Mouse (Mus musculus): Measurements from ENCODE around the gene Cldn18. TPM values are rescaled to one million over a fixed set of nuclear protein-coding genes. Genes with fewer than 3 reads are reported as not detected.

Gene Cldn18
- total RNA-seq (2021), result not detected

GRCm38 (mm10) chr9:99717134-99717533 is at the start of gene Cldn18:
Gene Cldn18 (minus strand): TSS chr9:99717267.
- intact Hi-C loops (cut with DNase I), result no loop called here
- DNase-seq, result no peak

- intact Hi-C loops (cut with DNase I), result no loop called here
- DNase-seq, result no peak
These were observed 46.5 kb upstream of the Cldn18 start for GRCm38 (mm10) chr9:99763530-99763929.

GRCm38 (mm10) chr9:99750272-99750671 is 33.2 kb upstream of the Cldn18 start:
- intact Hi-C loops (cut with DNase I), result no loop called here
- DNase-seq, result no peak

GRCm38 (mm10) chr9:99748279-99748678 is 31.2 kb upstream of the Cldn18 start:
- no peak for DNase-seq
- intact Hi-C loops (cut with DNase I), result no loop called here

DNA sequence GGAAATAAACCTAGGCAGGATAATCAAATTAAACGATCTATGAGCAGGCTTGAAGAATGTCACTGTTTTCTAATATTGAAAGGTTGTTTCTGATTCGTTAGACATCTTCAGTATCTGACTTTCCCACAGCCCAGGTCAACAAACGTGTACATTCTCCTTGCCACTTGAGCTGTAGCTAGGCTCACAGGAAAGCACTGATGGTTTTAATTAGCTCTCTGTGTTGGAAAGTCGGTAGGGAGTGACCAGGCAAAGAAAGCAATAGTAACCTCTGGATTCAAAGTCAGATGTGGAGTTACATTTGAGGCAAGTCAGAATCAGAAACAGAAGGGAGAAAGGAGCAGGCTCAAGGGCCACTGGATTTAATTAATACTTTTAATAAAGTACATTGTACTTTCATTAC is 30.7 kb upstream of the Cldn18 start:
- DNase-seq, result no peak
- intact Hi-C loops (cut with DNase I), result no loop called here

GRCm38 (mm10) chr9:99744548-99744947 is 27.5 kb upstream of the Cldn18 start:
- intact Hi-C loops (cut with DNase I), result no loop called here
- DNase-seq, result no peak

GRCm38 (mm10) chr9:99729943-99730646 is 13.0 kb upstream of the Cldn18 start:
- peak; percentile 80 for DNase-seq
- intact Hi-C loops (cut with DNase I), result loop anchor here (10.0 kb wide), 2 partner anchors 675 to 715 kb away; no protein-coding TSS in a partner anchor

DNA sequence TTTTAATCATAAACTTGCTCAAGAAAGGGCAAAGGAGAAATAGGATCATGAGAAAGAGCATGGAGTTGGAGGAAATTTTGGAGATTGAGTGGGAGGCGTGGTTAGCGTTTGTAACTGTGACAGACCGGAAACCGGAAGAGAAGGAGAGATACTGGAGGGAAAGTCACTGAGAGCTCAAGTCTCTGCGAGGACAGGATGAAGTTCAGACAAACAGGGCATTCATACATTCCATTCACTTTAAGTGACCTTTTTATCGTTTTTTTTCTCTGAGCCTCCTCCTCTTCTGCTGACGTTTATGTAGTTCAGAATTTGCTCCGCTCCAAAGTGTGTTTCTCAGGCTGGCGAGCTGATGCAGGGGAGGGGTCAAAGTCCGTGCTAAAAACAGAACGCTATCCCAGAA is 10.8 kb upstream of the Cldn18 start:
- intact Hi-C loops (cut with DNase I), result loop anchor here (10.0 kb wide), 1 partner anchor 677 kb away; no protein-coding TSS in a partner anchor

GRCm38 (mm10) chr9:99725278-99725677 is 8.2 kb upstream of the Cldn18 start:
- DNase-seq, result no peak
- intact Hi-C loops (cut with DNase I), result loop anchor here (10.0 kb wide), 1 partner anchor 680 kb away; no protein-coding TSS in a partner anchor

More for the DNA sequence above, 10.8 kb upstream of the Cldn18 start:
- no peak for DNase-seq

GRCm38 (mm10) chr9:99720011-99720410 is 2.9 kb upstream of the Cldn18 start:
- intact Hi-C loops (cut with DNase I), result loop anchor here (10.0 kb wide), 1 partner anchor 685 kb away; no protein-coding TSS in a partner anchor
- DNase-seq, result no peak

GRCm38 (mm10) chr9:99710297-99710696 is 6.8 kb downstream of the Cldn18 start:
- intact Hi-C loops (cut with DNase I), result no loop called here
- DNase-seq, result no peak

DNA sequence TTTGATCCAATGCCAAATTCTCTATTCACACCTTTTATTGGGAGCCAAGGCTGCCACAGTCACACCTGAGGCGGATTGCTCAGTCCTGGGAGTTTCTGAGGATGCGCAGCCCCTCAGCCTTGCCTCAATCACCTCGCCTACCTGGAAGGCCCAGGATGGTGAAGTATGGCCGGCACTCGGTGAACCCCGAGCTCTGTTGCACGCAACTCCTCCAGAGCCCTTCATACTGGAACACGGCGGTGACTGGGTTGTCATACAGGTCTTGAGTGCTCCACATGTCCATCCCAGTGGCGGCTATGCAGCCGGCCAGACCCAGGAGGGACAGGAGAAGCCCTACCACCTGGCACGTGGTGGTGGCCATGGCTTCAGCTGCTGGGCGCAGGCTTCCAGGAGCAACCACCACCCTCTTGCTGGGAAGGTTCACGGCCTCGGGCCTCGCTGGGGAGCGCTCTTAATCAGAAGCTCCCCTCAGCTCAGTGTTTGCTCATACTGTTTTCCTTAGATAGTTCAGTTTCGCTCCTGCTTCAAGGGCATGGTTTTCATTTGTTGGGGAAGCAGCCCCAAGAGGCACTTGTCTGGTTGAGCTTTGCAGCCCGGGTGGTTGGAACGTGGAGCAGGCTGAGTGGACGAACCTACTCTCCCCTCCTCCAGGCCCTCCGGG is 7.3 kb downstream of the Cldn18 start:
- no peak for DNase-seq
- intact Hi-C loops (cut with DNase I), result no loop called here

GRCm38 (mm10) chr9:99707425-99708126 is 9.5 kb downstream of the Cldn18 start:
- intact Hi-C loops (cut with DNase I), result no loop called here
- DNase-seq, result no peak

- intact Hi-C loops (cut with DNase I), result no loop called here
- no peak for DNase-seq
These were observed 10.8 kb downstream of the Cldn18 start for GRCm38 (mm10) chr9:99706264-99706663.

DNA sequence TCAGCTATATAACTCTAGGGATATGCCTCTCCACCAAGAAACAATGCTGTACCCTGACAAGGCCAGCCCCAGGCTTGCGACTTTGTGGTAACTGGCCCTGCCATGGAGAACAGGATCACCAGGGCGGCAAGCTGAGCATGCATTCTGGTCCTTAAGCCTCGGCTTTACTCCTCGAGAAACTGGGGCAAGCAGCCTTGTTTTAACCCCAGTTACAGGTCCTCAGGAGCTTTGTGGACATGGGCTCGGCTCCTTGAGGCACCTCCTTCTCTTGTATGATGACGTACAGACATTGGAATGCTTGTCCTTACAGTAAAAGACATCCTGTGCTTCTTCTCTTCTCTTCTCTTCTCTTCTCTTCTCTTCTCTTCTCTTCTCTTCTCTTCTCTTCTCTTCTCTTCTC is 13.4 kb downstream of the Cldn18 start:
- intact Hi-C loops (cut with DNase I), result no loop called here
- no peak for DNase-seq

DNA sequence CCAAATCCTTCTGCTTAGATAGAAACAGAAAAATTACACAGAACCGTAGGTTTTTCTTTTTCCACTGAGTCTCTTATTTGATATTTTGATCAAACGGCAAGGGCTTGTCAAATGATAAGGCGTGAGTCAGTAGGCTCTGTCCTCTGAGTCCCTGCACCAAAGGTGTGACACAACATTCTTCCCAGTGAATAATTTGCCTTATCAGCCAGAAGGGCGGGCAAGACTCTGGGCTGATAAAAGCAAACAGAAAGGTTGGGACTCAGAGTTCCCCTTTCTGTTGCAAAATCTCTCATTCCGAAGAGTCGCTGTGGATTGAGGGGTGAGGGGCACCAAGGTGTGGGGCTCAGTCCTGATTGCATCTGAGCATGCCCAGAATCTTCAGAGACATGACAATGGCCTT is 14.9 kb downstream of the Cldn18 start:
- no peak for DNase-seq
- intact Hi-C loops (cut with DNase I), result no loop called here

DNA sequence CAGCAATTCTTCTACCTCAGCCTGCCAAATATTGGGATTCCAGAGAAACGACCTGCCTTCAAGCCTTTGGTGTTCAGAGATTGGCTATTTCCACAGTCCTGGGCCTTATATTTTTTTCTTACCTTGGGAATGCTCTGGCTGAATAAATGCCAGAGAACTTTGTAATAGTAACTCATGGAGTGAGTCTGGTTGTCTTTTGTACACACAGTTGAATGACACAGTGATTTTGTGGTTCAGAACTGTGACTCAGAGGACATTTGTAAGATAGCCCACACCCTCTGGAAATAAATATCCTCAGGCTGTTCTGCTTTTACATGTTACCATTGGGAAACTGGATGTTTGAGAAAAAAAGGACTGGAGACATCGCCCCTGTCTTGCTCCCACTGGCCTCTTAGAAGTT is 15.9 kb downstream of the Cldn18 start:
- DNase-seq, result no peak
- intact Hi-C loops (cut with DNase I), result no loop called here

GRCm38 (mm10) chr9:99699752-99700389 is 17.2 kb downstream of the Cldn18 start:
- no peak for DNase-seq
- intact Hi-C loops (cut with DNase I), result no loop called here

GRCm38 (mm10) chr9:99694961-99695360 is 22.1 kb downstream of the Cldn18 start:
- intact Hi-C loops (cut with DNase I), result no loop called here
- no peak for DNase-seq

DNA sequence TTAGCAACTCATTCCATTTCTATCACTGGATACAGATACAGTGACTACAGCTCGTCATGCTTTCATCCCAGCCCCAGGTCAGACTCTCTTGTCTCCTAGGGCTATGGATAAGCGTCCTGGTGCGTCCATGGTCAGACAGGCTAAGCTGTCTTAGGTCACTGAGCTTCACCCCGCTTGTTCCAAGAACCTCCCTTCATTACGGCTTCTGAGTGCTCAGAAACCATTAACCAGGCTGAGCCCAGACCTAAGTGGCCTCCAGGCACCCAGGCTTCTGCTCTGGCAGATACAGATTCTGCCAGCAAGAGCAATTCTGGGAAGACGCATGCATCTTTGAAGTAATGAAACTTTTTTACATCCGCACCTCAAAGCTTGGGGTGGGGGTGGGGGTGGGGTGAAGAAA is 26.7 kb downstream of the Cldn18 start:
- no peak for DNase-seq
- intact Hi-C loops (cut with DNase I), result no loop called here

DNA sequence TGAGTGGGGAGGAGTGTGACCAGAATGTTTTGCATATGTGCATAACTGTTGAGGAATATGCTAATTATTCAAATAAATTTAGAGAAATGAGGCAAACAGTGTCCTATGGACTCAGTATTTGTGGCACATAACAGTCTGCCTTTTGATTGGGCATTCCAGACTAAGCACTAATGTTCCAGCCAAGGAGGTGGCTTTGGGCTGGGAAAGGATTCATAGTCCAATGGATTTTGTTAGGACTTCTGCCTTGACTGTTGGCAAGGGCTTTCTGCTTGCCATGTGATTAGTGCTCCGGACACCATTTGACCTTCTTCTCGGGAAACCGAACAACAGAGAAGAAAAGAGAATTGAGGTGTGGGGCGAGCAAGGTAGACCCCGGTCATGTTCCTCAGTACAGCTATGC is 27.3 kb downstream of the Cldn18 start:
- intact Hi-C loops (cut with DNase I), result no loop called here
- no peak for DNase-seq
